Mouse (Mus musculus) intestine, embryonic 16.5 days (tissue): ENCODE data around the gene Pum1. TPM values are rescaled to one million over a fixed set of nuclear protein-coding genes. Genes with fewer than 3 reads are reported as not detected.

Experiments used
- ATAC-seq: fragments of 200-750 bp; cut with Nextera tagmentation; 2 replicates; pipeline ENCODE4 v1.8.0; 2017; ENCODE audit warnings: moderate TSS enrichment, moderate library complexity
- H3K27ac ChIP-seq: fragments of 300-500 bp; sonication (generic); 2 replicates; pipeline ENCODE4 v1.5.1; 2014; ENCODE audit warnings: mild to moderate bottlenecking, low read length
- H3K27me3 ChIP-seq: fragments of 300-500 bp; sonication (generic); replicated peaks from 2 replicates; pipeline ENCODE4 v1.6.1; 2014; ENCODE audit warnings: low read length, control low read depth, mixed read lengths; ENCODE audit not compliant: control insufficient read depth, insufficient read depth
- H3K36me3 ChIP-seq: fragments of 300-500 bp; sonication (generic); 2 replicates; pipeline ENCODE4 v1.6.1; 2014; ENCODE audit warnings: low read length, control low read depth; ENCODE audit not compliant: control insufficient read depth, insufficient read depth
- H3K4me1 ChIP-seq: fragments of 300-500 bp; sonication (generic); 2 replicates; pipeline ENCODE4 v1.6.1; 2014; ENCODE audit warnings: low read length, control low read depth, mixed read lengths; ENCODE audit not compliant: control insufficient read depth, insufficient read depth
- H3K4me2 ChIP-seq: fragments of 300-500 bp; sonication (generic); 2 replicates; pipeline ENCODE4 v1.6.1; 2014; ENCODE audit warnings: low read depth, low read length, control low read depth
- H3K4me3 ChIP-seq: fragments of 300-500 bp; sonication (generic); 2 replicates; pipeline ENCODE4 v1.5.1; 2014; ENCODE audit warnings: mild to moderate bottlenecking, low read length
- H3K9ac ChIP-seq: fragments of 300-500 bp; sonication (generic); 2 replicates; pipeline ENCODE4 v1.6.1; 2014; ENCODE audit warnings: low read depth, low read length
- H3K9me3 ChIP-seq: fragments of 300-500 bp; sonication (generic); 2 replicates; pipeline ENCODE4 v1.6.1; 2016; ENCODE audit warnings: low read length, control low read depth; ENCODE audit not compliant: control insufficient read depth
- WGBS: fragments of 180-500 bp; shearing (Covaris S2); extraction: QIAGEN DNeasy Blood & Tissue Kit; methylation state at CpG from one replicate; pipeline ENCODE4 v1.1.7; 2014; 5-methylcytosine and 5-hydroxymethylcytosine counted together
- polyA plus RNA-seq: library from polyadenylated mRNA; unstranded; fragments of >200 nt; fragmentation: Nextera tagmentation; extraction: Ambion mirVana; gene quantifications from 2 replicates; pipeline ENCODE4 v1.2.1, GENCODE M21; 2015

Pum1 gene
- polyA plus RNA-seq, 1 experiment from 2014 or later, result 60.8 TPM

DNA sequence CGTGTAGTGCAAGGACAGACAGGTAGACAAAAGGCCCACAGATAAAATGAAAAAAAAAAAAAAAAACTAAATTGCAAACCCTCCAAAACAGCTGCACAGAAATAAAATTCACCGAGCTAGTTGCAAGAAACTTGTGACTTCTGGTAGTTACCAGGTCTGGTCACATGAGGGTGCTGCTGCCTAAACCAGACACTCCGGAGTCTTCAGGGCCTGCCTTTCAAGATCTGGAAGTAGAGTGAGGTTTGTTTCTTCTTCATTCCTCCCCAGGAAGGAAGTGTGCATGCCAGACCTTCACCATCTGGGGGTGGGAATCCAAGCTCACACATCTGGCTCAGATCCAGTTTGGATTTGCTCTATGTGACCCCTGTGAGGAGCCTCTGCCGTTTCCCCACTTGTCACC is 121.6 kb downstream of the Pum1 start:
- ATAC-seq, result no peak; the same call in 1 of the 2 replicates

DNA sequence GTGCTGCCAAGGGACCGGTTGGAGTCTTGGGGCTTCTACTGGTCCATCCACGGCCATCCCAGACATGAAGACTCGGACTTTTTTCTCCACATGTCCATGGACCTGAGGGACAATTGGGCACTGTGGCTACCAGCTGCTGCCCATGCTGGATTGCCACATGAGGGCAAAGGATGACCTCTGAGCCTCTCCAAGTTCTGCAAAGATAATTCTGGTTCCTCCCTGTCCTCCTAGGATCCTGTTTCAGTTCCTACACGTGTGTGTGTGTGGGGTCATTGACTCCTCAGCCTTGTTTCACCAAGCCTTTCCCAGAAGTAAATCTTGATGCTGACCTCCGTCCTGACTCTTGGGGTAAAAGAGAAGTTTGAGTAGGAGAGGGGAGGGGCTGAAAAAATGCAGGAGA is 124.4 kb downstream of the Pum1 start:
- no peak overlapping the region for H3K9ac ChIP-seq
- peaks cover 3% of the 10 kb centered on the region; the same call in 1 of the 2 replicates for H3K4me1 ChIP-seq
- WGBS, result 78% methylated on average over 5 of the region's 5 CpGs
- H3K4me2 ChIP-seq, result no peak overlapping the region
- H3K9me3 ChIP-seq, result no peaks in the 10 kb centered on the region
- 0 out of 2 replicates have a peak, but pooled peaks cover 3% of the 10 kb centered on the region for H3K27me3 ChIP-seq
- H3K36me3 ChIP-seq, result no peaks in the 10 kb centered on the region
- ATAC-seq, result no peak
- no peak overlapping the region for H3K27ac ChIP-seq
- H3K4me3 ChIP-seq, result no peak overlapping the region

More for the DNA sequence above, 121.6 kb downstream of the Pum1 start:
- Histone ChIP-seq H3K9me3 (no peaks in the 10 kb centered on the region), H3K27ac (no peak overlapping the region), H3K9ac (no peak overlapping the region), H3K27me3 (no peaks in the 10 kb centered on the region), H3K4me1 (peaks cover 3% of the 10 kb centered on the region; the same call in 1 of the 2 replicates), H3K4me2 (no peak overlapping the region), H3K36me3 (no peaks in the 10 kb centered on the region), H3K4me3 (no peak overlapping the region)
- WGBS, result 19% methylated on average over 4 of the region's 4 CpGs

DNA sequence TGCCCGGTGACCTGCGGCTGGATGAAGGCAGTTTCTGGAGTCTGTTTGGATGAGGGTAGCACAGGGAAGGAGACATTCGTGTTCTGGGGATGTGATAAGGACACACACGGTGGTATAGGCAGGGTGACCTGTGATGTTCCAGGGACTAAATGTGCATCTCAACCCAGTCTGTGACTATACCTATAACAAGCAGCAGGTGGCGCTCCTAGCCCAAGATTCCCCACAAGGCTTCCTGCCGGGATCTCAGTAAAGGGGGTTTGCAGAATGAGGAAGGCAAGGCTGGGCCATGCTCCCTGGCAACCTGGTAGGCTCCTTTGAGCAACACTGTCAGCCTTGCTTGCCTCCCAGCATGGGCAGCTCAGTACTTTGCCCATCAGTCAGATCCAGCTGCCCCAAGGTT is 127.1 kb downstream of the Pum1 start:
- H3K9me3 ChIP-seq, result no peaks in the 10 kb centered on the region
- H3K4me3 ChIP-seq, result no peak overlapping the region
- no peak overlapping the region for H3K4me2 ChIP-seq
- WGBS, result 10% methylated on average over 6 of the region's 6 CpGs
- no peak overlapping the region for H3K9ac ChIP-seq
- H3K36me3 ChIP-seq, result no peaks in the 10 kb centered on the region
- ATAC-seq, result peak; percentile 23; the same call in 1 of the 2 replicates
- peaks cover 6% of the 10 kb centered on the region; the same call in 1 of the 2 replicates for H3K27me3 ChIP-seq
- peaks cover 6% of the 10 kb centered on the region; the same call in 1 of the 2 replicates for H3K4me1 ChIP-seq
- no peak overlapping the region for H3K27ac ChIP-seq

DNA sequence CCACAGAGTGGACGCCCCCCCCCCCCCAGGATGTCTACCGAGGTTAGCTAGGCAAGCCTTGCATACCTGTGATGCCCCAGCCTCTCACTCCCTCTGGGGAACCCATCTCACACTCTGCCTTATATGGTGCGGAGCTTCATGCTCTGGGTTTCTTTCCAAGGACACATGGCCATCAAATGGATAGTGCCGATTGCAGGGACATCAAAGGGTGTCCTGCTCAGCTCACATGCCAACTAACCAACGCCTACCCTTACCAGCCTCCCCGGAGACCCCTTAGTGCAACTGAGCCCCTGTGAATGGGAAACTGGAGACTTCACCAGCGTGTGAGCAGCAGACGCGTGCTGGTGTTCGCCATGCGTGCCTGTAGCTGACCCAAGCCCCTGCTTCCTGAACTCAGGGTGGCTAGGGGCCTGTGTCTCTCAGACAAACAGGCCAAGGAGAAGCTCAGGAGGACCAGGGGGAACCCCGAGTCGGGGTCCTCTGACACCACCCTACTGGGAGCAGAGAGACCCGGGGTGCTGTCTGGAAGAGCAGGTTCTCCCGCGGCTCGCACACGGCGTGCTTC is 128.8 kb downstream of the Pum1 start:
- 5% methylated on average over 17 of the region's 19 CpGs for WGBS

GRCm38 (mm10) chr4:130792376-130793179 is 129.5 kb downstream of the Pum1 start, which contains the start of gene Sdc3:
TSS of gene Sdc3 (plus strand) at chr4:130792537.
- ATAC-seq, result peak; percentile 53
- Histone ChIP-seq H3K4me3 (peak within 1 kb of the TSS; percentile 79), H3K9ac (peak within 1 kb of the TSS; percentile 90), H3K4me2 (peak within 1 kb of the TSS; percentile 98), H3K27ac (peak within 1 kb of the TSS; percentile 62), H3K9me3 (no peaks in the 10 kb centered on the region), H3K27me3 (peaks cover 6% of the 10 kb centered on the region; the same call in 1 of the 2 replicates), H3K36me3 (no peaks in the 10 kb centered on the region), H3K4me1 (peaks cover 15% of the 10 kb centered on the region)
- WGBS, result 2% methylated on average over 88 of the region's 99 CpGs

More for the DNA sequence above, 128.8 kb downstream of the Pum1 start:
- peaks cover 6% of the 10 kb centered on the region; the same call in 1 of the 2 replicates for H3K27me3 ChIP-seq
- H3K4me1 ChIP-seq, result peaks cover 8% of the 10 kb centered on the region; the same call in 1 of the 2 replicates
- no peaks in the 10 kb centered on the region for H3K36me3 ChIP-seq
- ATAC-seq, result peak; percentile 16
- H3K27ac ChIP-seq, result peak overlapping the region; percentile 29; the same call in 1 of the 2 replicates
- H3K9ac ChIP-seq, result peak overlapping the region; percentile 90
- peak overlapping the region; percentile 79 for H3K4me3 ChIP-seq
- peak overlapping the region; percentile 98 for H3K4me2 ChIP-seq
- no peaks in the 10 kb centered on the region for H3K9me3 ChIP-seq

DNA sequence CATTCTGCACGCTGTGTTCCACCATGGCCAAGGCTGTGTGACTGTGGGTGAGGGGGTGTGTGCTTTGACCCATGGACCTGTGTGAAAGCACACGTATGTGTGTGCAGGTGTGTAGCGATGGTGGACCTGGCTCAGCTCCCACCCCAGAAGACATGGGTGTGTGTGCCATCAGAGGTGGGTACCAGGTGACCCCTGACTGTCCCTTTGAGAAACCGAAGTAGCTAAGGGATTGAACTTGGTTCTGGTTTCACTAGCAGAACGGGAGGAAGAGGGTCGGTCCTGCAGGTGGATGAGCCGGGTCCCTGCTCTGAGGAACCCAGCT is 130.0 kb downstream of the Pum1 start:
- H3K27me3 ChIP-seq, result peaks cover 6% of the 10 kb centered on the region; the same call in 1 of the 2 replicates
- H3K36me3 ChIP-seq, result no peaks in the 10 kb centered on the region
- no peak overlapping the region for H3K27ac ChIP-seq
- 40% methylated on average over 7 of the region's 7 CpGs for WGBS
- ATAC-seq, result no peak; the same call in 1 of the 2 replicates
- peaks cover 20% of the 10 kb centered on the region for H3K4me1 ChIP-seq
- no peaks in the 10 kb centered on the region for H3K9me3 ChIP-seq
- H3K4me3 ChIP-seq, result peak overlapping the region; percentile 79
- H3K9ac ChIP-seq, result peak overlapping the region; percentile 90
- H3K4me2 ChIP-seq, result peak overlapping the region; percentile 98

GRCm38 (mm10) chr4:130794771-130795170 is 131.7 kb downstream of the Pum1 start:
- Histone ChIP-seq H3K9me3 (no peaks in the 10 kb centered on the region), H3K4me2 (peak overlapping the region; percentile 23; the same call in 1 of the 2 replicates), H3K36me3 (no peaks in the 10 kb centered on the region), H3K4me1 (peaks cover 33% of the 10 kb centered on the region), H3K27me3 (peaks cover 6% of the 10 kb centered on the region; the same call in 1 of the 2 replicates), H3K27ac (no peak overlapping the region), H3K4me3 (no peak overlapping the region), H3K9ac (no peak overlapping the region)
- no peak for ATAC-seq
- WGBS, result 38% methylated on average over 4 of the region's 4 CpGs

GRCm38 (mm10) chr4:130795970-130796369 is 132.8 kb downstream of the Pum1 start:
- H3K27me3 ChIP-seq, result peaks cover 6% of the 10 kb centered on the region; the same call in 1 of the 2 replicates
- H3K4me1 ChIP-seq, result peaks cover 36% of the 10 kb centered on the region
- H3K27ac ChIP-seq, result no peak overlapping the region
- no peak overlapping the region for H3K4me3 ChIP-seq
- WGBS, result 85% methylated on average over 6 of the region's 6 CpGs
- ATAC-seq, result no peak
- H3K4me2 ChIP-seq, result no peak overlapping the region
- no peaks in the 10 kb centered on the region for H3K36me3 ChIP-seq
- no peak overlapping the region for H3K9ac ChIP-seq
- H3K9me3 ChIP-seq, result no peaks in the 10 kb centered on the region
